Mouse (Mus musculus) embryonic facial prominence, embryonic 12.5 days (tissue): ENCODE measurements around the gene Dhx15. TPM values are rescaled to one million over a fixed set of nuclear protein-coding genes. Genes with fewer than 3 reads are reported as not detected.

ENCODE experiments used
- ATAC-seq: fragments of 200-750 bp; cut with Nextera tagmentation; 2 replicates; pipeline ENCODE4 v1.8.0; 2017; ENCODE audit not compliant: insufficient number of reproducible peaks, insufficient read depth, low FRiP score, low TSS enrichment
- H3K27ac ChIP-seq: fragments of 300-500 bp; sonication (generic); 2 replicates; pipeline ENCODE4 v1.5.1; 2016; ENCODE audit warnings: mild to moderate bottlenecking
- H3K27me3 ChIP-seq: fragments of 300-500 bp; sonication (generic); 2 replicates; pipeline ENCODE4 v1.6.1; 2016; ENCODE audit warnings: mild to moderate bottlenecking, moderate library complexity
- H3K36me3 ChIP-seq: fragments of 300-500 bp; sonication (generic); 2 replicates; pipeline ENCODE4 v1.6.1; 2016; ENCODE audit warnings: mild to moderate bottlenecking
- H3K4me1 ChIP-seq: fragments of 300-500 bp; sonication (generic); 2 replicates; pipeline ENCODE4 v1.6.1; 2016
- H3K4me2 ChIP-seq: fragments of 300-500 bp; sonication (generic); replicated peaks from 2 replicates; pipeline ENCODE4 v1.6.1; 2016; ENCODE audit warnings: mild to moderate bottlenecking, moderate library complexity
- H3K4me3 ChIP-seq: fragments of 300-500 bp; sonication (generic); 2 replicates; pipeline ENCODE4 v1.5.1; 2016; ENCODE audit warnings: mild to moderate bottlenecking
- H3K9ac ChIP-seq: fragments of 300-500 bp; sonication (generic); 2 replicates; pipeline ENCODE4 v1.6.1; 2016; ENCODE audit warnings: mild to moderate bottlenecking, moderate library complexity
- H3K9me3 ChIP-seq: fragments of 300-500 bp; sonication (generic); 2 replicates; pipeline ENCODE4 v1.6.1; 2016; ENCODE audit warnings: mild to moderate bottlenecking, moderate library complexity
- WGBS: fragments of 180-500 bp; shearing (Covaris S2); methylation state at CpG from one replicate; pipeline ENCODE4 v1.1.7; 2016; 5-methylcytosine and 5-hydroxymethylcytosine counted together
- polyA plus RNA-seq: library from polyadenylated mRNA; unstranded; fragments of >200 nt; fragmentation: Nextera tagmentation; extraction: Ambion mirVana; gene quantifications from 2 replicates; pipeline ENCODE4 v1.2.1, GENCODE M21; 2016

Gene Dhx15
- polyA plus RNA-seq, 1 experiment from 2014 or later, result 185 TPM

DNA sequence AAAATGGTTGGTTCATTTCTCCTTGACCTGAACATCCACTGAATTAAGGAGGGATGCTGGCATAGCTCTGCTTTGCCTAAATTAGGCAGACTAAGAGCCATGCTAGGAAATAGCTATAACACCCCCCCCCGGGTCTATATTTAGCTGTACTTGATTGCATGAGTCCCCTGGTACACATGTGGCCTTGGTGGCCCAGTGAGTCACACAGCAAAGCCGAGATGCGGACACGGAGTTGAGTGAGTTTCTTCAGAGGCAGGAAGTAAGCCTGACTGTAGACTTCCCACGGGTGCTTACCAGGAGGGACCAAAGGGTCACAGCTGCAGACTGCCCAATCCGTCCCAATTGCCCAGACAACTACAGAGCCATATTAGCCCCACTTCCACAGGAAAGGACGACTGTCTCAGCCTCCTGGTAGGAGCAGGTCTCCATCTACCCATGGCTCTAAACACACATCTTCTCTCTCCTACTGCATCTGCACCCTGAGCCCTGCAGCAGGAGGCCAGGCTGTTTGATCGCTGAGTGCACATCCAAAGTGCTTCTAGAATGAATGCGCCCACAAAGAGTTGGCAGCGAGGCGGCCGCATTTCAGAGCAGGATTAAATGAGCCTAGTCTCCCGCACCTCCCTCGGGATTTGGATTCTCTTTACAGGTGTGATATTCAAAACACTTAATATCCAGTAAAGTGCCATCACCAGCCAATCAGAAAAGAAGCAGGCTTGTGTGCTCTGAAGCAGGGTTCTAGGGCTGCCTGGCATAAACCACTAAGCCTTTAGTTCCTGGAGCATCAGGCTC lies 29.9 kb upstream of the Dhx15 start:
- no peak for ATAC-seq
- H3K4me3 ChIP-seq, result no peak overlapping the region
- 69% methylated on average over 14 of the region's 14 CpGs for WGBS
- no peaks in the 10 kb centered on the region for H3K36me3 ChIP-seq
- H3K9ac ChIP-seq, result no peak overlapping the region
- no peaks in the 10 kb centered on the region for H3K9me3 ChIP-seq
- peaks cover 14% of the 10 kb centered on the region; the same call in 1 of the 2 replicates for H3K4me1 ChIP-seq
- no peaks in the 10 kb centered on the region for H3K27me3 ChIP-seq
- no peak overlapping the region for H3K4me2 ChIP-seq
- H3K27ac ChIP-seq, result no peak overlapping the region

DNA sequence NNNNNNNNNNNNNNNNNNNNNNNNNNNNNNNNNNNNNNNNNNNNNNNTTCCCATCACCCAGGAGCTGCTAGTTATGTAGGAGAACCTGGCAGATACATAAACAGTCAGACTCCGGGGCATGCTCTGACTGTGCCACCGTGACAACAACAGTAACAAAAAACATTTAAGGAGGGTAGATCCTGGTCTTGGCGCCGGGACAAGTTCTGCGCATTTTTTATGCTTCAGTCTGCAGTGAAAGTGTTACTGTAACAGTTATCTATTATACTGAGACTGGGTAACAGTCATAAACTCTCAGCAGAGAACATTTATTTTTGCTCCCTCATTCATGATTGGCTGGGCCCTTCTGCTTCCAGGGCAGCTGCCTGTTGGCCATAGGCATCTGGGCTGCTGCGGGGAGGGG lies 27.9 kb upstream of the Dhx15 start:
- Histone ChIP-seq H3K4me3 (no peak overlapping the region), H3K9ac (no peak overlapping the region), H3K27ac (0 out of 2 replicates have a peak overlapping the region, but pooled peaks have one; percentile 23), H3K4me2 (no peak overlapping the region), H3K36me3 (no peaks in the 10 kb centered on the region), H3K27me3 (no peaks in the 10 kb centered on the region), H3K4me1 (peaks cover 14% of the 10 kb centered on the region; the same call in 1 of the 2 replicates), H3K9me3 (no peaks in the 10 kb centered on the region)
- 59% methylated on average over 6 of the region's 6 CpGs for WGBS
- no peak for ATAC-seq

GRCm38 (mm10) chr5:52213143-52213900 lies 23.0 kb upstream of the Dhx15 start:
- no peak for ATAC-seq
- Histone ChIP-seq H3K27me3 (no peaks in the 10 kb centered on the region), H3K4me3 (no peak overlapping the region), H3K4me2 (no peak overlapping the region), H3K9me3 (no peaks in the 10 kb centered on the region), H3K36me3 (no peaks in the 10 kb centered on the region), H3K27ac (no peak overlapping the region), H3K9ac (no peak overlapping the region), H3K4me1 (peaks cover 7% of the 10 kb centered on the region; the same call in 1 of the 2 replicates)
- 81% methylated on average over 7 of the region's 7 CpGs for WGBS

GRCm38 (mm10) chr5:52191180-52191468 lies 810 bp upstream of the Dhx15 start:
- H3K27ac ChIP-seq, result no peak overlapping the region
- no peaks in the 10 kb centered on the region for H3K9me3 ChIP-seq
- H3K27me3 ChIP-seq, result no peaks in the 10 kb centered on the region
- H3K9ac ChIP-seq, result peak overlapping the region; percentile 41
- ATAC-seq, result no peak
- peaks cover 13% of the 10 kb centered on the region for H3K4me1 ChIP-seq
- H3K4me2 ChIP-seq, result peak overlapping the region; percentile 61
- H3K36me3 ChIP-seq, result no peaks in the 10 kb centered on the region
- WGBS, result 54% methylated on average over 1 of the region's 1 CpGs
- peak overlapping the region; percentile 97 for H3K4me3 ChIP-seq

DNA sequence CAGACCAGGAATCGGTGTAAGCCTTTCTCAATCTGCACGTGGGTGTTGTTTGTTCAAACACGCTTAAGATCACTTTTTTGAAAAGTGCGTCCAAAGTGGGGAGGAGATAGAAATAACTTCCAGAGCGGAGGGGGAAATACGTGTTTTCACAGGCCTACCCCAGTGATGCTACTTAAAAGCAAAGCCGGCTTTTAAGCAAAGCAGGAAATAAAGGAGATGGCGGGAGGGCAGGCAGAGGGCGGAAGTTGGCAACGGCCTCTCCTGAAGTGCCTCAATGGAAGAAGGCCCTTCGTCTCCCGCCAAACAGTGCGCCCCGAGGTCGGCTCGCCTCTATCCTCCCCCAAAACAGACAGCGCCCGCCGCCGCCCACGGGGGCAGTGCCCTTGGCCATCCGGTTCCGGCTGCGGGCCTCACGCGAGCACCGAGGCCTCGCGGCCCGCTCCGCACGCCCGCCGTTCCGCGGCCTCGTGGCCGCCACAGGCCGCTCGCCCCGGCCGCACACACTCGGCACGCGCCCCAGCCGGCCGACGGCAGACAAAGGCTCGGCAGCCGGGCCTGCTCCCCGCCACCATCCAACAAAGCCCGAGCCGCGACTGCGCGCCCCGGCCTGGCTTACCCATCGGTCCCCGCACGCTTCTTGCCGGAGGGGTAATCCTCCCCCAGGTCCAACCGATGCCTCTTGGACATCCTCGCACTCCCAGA lies 499 bp downstream of the Dhx15 start:
- ATAC-seq, result peak; percentile 83
- Histone ChIP-seq H3K4me1 (peaks cover 13% of the 10 kb centered on the region), H3K4me2 (peak overlapping the region; percentile 61), H3K9me3 (no peaks in the 10 kb centered on the region), H3K27me3 (no peaks in the 10 kb centered on the region), H3K27ac (peak overlapping the region; percentile 94), H3K4me3 (peak overlapping the region; percentile 97), H3K9ac (peak overlapping the region; percentile 99), H3K36me3 (no peaks in the 10 kb centered on the region)
- WGBS, result 1% methylated on average over 61 of the region's 63 CpGs

DNA sequence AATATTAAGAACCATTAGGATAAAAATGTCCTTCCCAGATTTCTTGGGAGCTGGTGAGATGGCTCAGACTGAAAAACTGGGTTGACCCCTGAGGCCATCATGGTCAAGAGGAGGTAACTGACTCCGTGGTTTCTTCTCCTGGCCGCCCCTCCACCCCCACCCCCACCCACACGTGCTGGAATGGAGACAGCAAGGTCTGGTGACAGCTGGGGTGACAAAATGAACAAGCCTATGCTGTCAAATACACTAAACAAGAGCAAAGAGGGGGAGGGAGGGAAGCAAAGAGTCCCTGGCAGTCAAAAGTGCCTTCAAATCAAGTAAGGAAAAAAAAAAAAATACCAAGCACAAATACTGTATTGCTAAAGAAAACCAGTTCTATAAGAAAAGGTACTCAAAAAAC lies 2.1 kb downstream of the Dhx15 start:
- Histone ChIP-seq H3K27ac (no peak overlapping the region), H3K36me3 (peaks cover 10% of the 10 kb centered on the region; the same call in 1 of the 2 replicates), H3K4me3 (peak overlapping the region; percentile 97; the same call in 1 of the 2 replicates), H3K9me3 (no peaks in the 10 kb centered on the region), H3K9ac (no peak overlapping the region), H3K4me2 (peak overlapping the region; percentile 61), H3K4me1 (peaks cover 13% of the 10 kb centered on the region), H3K27me3 (no peaks in the 10 kb centered on the region)
- ATAC-seq, result no peak
- 26% methylated on average over 3 of the region's 3 CpGs for WGBS

DNA sequence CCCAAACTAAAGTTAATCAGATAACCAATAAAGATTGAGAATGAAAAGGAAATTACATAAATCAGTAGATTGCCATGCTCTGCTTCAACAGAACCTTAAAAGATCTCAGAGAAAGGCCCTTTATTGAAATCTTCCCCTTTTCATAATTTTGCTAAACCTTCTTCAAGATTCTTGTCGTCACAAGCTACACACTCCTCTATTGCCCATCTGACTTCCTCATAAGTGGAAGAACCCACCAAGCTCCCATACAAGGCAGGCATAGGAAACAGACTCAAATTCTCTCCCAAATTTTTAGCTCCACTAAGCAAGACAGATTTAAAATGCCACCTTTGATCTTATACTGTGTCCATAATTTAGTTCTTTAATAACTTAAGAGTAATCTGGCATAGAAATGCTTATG lies 13.0 kb downstream of the Dhx15 start:
- H3K9me3 ChIP-seq, result no peaks in the 10 kb centered on the region
- no peak for ATAC-seq
- H3K9ac ChIP-seq, result no peak overlapping the region
- H3K4me2 ChIP-seq, result no peak overlapping the region
- no peak overlapping the region for H3K4me3 ChIP-seq
- H3K27me3 ChIP-seq, result no peaks in the 10 kb centered on the region
- peaks cover 32% of the 10 kb centered on the region for H3K36me3 ChIP-seq
- no peaks in the 10 kb centered on the region for H3K4me1 ChIP-seq
- WGBS, result 88% methylated on average over 1 of the region's 1 CpGs
- H3K27ac ChIP-seq, result no peak overlapping the region

DNA sequence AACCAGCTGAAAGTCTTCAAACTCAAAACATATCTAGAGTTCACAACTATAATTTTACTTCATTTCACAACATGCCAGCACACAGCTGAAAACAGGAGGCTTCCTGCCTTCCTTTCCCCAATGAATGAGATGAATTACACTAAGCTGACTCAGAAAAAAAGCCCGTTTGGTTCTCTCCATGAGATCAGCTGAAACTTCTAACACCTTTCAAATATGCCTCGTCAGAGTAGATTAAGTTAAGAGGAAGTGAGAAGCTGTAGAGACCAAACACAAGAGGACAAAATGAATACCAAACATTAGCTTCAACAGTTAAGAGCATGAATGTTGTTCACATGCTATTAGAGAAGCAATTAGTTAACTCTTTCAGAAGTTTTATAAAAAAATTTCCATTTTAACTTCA lies 21.8 kb downstream of the Dhx15 start:
- Histone ChIP-seq H3K9ac (no peak overlapping the region), H3K4me1 (no peaks in the 10 kb centered on the region), H3K4me3 (no peak overlapping the region), H3K27me3 (no peaks in the 10 kb centered on the region), H3K9me3 (no peaks in the 10 kb centered on the region), H3K27ac (no peak overlapping the region), H3K4me2 (no peak overlapping the region), H3K36me3 (peaks cover 26% of the 10 kb centered on the region)
- ATAC-seq, result no peak
- 61% methylated on average over 2 of the region's 2 CpGs for WGBS

DNA sequence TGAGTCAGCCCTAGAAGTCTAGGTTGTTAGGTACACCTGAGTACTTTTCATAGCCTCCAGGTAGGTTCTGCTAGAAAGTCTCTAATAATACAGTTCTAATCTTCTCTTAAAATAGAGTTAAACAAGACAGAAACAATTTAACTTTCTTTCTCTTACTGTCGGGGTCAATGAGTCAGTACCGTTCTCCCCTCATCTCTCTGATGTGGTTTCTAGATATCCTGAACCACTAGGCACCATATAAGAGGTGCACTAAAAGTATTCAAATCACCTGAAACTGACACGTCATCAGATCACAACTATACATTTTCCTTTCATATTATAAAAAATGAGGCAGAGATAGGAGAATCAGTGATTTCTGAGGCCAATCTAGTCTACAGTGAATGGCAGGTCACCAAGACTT lies 41.2 kb downstream of the Dhx15 start:
- H3K9ac ChIP-seq, result no peak overlapping the region
- no peaks in the 10 kb centered on the region for H3K27me3 ChIP-seq
- H3K9me3 ChIP-seq, result no peaks in the 10 kb centered on the region
- H3K4me3 ChIP-seq, result no peak overlapping the region
- no peaks in the 10 kb centered on the region for H3K4me1 ChIP-seq
- WGBS, result 91% methylated on average over 3 of the region's 3 CpGs
- H3K36me3 ChIP-seq, result peaks cover 29% of the 10 kb centered on the region
- H3K27ac ChIP-seq, result no peak overlapping the region
- H3K4me2 ChIP-seq, result no peak overlapping the region
- ATAC-seq, result no peak

GRCm38 (mm10) chr5:52147141-52147540 lies 43.2 kb downstream of the Dhx15 start:
- Histone ChIP-seq H3K4me2 (no peak overlapping the region), H3K27me3 (no peaks in the 10 kb centered on the region), H3K36me3 (peaks cover 28% of the 10 kb centered on the region), H3K4me3 (no peak overlapping the region), H3K9me3 (no peaks in the 10 kb centered on the region), H3K4me1 (no peaks in the 10 kb centered on the region), H3K27ac (no peak overlapping the region), H3K9ac (no peak overlapping the region)
- WGBS, result 94% methylated on average over 4 of the region's 4 CpGs
- no peak for ATAC-seq

DNA sequence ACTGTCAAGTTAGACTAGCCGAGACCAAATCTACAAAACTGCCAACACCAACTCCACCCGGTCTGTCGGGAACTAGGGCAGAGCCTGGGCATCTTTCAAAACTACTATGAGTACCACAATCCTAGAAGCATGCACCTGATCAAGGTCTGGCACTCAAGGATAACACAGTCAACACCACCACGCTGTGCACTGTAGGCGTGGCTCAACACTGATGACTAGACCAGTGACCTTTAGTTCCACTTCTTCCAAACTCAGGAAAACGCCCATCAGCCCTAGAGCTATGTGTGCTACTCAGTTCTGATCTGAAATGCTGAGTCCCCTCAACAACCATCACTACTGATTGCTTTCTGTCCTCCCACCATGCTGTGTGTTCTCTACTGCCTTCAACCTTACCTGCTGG lies 44.6 kb downstream of the Dhx15 start:
- WGBS, result 84% methylated on average over 6 of the region's 6 CpGs
- ATAC-seq, result 0 out of 2 replicates have a peak, but pooled peaks have one; percentile 28
- H3K4me1 ChIP-seq, result no peaks in the 10 kb centered on the region
- no peaks in the 10 kb centered on the region for H3K9me3 ChIP-seq
- H3K27me3 ChIP-seq, result no peaks in the 10 kb centered on the region
- H3K36me3 ChIP-seq, result peaks cover 24% of the 10 kb centered on the region; the same call in 1 of the 2 replicates
- no peak overlapping the region for H3K27ac ChIP-seq
- no peak overlapping the region for H3K4me3 ChIP-seq
- H3K9ac ChIP-seq, result no peak overlapping the region
- no peak overlapping the region for H3K4me2 ChIP-seq
